Mouse (Mus musculus): ENCODE results near the gene Gm20772.
"Not testable (repeated sequence)": the region's sequence is repeated elsewhere in the genome, so short reads cannot be mapped to it uniquely, and the experiment has no call there.

Gm20772 gene

GRCm38 (mm10) chrY:17874441-17874840, at the start of gene Gm20772, which contains the start of gene Gm20831:
Gm20772 (plus strand) TSS chrY:17874741.
Gm20831 (plus strand) TSS chrY:17874741.
- DNase-seq (ENCODE audit: low read depth, low spot score) = not testable (repeated sequence)

DNA sequence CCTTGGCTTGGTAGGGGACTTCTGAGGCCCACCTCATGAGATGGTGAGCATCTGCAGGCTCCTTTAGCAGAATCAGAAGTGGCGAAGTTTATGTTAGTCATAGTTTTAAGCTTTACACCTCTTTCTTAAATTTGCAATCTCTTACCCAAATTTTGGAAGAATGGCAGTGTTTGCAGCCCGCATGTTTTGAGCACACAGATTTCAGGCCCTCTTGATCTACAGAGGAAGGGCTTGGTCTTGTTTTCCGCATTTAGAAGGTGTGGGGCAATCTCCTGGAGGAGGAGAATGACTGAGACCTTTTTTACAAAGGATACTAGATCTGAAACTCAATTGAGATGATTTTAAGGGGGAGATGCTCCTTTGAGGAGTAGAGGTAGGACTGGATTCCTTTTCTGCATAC, 28.4 kb upstream of the Gm20772 start, which contains the start of gene Gm21904:
TSS of gene Gm21904 (minus strand) at position 101 of the 400 bp plus-strand sequence.
- DNase-seq (ENCODE audit: low read depth, low spot score) = not testable (repeated sequence)

Measured in R1 (cell line).